Mouse (Mus musculus) CD4-positive, CD25-positive, alpha-beta regulatory T cell, adult 4 months (primary cell): ENCODE results near the gene 4930435E12Rik. TPM values are rescaled to one million over a fixed set of nuclear protein-coding genes. Genes with fewer than 3 reads are reported as not detected.
"Not testable (repeated sequence)": the region's sequence is repeated elsewhere in the genome, so short reads cannot be mapped to it uniquely, and the experiment has no call there.

Source experiments
- ATAC-seq: one replicate; pipeline ENCODE4 v1.8.0; 2017
- polyA plus RNA-seq, 2 experiments: library from polyadenylated mRNA; unstranded; fragments of 100-300 nt; shearing (Covaris generic); gene quantifications; one replicate each; pipeline ENCODE4 v1.2.1; 2017

Gene 4930435E12Rik
- not detected for polyA plus RNA-seq

DNA sequence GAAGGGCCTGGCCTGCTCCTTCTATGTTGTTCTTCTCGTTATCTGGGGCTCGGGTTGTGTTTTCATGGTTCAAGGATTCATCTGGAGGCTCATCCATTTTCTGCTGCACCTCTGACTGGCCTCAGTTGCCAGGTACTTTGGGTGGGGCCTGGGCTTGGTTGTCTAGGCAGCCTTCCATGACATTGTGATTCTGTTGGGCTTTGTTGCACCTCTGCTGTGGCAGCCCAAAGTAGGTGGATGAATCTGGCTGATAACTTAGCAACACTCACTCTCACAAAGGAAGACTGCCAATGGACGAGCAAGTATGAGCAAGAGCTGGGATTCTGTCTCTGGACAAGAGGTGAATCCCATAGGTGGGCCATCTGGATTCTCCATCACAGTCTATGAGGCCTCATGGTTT lies at the start of gene 4930435E12Rik:
Gene 4930435E12Rik, minus strand, starts transcription at position 101 of the 400 bp plus-strand sequence.
- ATAC-seq = no peak

DNA sequence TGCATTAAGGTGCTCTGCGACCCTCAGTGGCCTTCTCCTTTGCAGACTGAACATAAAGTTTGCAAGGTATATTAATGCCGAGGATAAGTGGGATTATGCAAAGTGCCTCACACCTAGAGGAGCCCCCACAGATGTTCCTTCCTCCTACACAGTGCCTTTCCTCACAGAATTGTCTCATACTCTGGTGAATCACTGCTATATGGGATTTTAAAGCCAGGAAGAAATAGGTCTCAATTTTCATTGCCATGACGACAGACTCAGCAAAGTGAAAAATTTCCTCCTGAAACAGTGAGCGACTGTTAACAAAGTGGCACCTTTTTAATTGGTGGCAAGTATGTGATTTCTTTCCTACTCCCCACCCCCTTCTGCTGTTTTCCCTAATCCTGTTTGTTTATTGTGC lies 45.9 kb upstream of the 4930435E12Rik start:
- no peak for ATAC-seq

DNA sequence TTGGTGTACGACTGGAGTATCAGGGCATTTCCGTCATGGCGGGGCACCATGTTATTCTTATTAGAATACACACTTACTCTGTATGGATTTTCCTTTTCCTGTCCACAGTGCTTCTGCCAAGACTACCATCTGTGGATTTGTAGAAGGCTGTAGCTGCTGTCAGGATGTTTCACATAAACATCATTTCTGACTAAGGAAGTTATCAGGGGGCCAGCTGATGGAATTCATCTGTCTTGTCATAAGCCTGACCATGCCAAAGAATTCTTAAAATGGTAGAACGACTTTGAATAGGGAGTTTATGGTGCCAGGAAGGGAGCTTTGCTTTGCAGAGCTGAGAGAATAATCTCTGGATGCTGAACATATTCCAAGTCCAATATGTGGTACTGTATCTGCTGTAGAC lies 44.7 kb upstream of the 4930435E12Rik start:
- ATAC-seq = no peak

DNA sequence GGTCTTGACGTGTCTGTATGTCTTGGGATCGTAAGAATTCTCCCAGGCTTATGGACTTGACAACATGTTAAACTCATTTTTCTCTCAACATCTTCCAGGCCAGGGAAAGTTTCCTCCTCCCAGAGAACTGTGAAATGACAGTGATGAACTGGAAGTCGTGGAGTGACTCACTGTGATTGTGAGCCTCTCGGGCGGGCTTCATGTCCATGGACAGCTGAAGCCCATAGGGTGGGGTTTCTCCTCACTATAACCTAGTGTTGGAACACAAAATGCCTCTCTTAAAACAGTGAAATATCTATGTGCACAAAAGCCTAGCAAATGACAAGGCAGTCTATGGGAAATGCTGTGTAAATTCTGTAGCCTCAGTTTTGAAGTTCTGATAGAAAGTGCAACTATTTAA lies 35.8 kb upstream of the 4930435E12Rik start:
- no peak for ATAC-seq

DNA sequence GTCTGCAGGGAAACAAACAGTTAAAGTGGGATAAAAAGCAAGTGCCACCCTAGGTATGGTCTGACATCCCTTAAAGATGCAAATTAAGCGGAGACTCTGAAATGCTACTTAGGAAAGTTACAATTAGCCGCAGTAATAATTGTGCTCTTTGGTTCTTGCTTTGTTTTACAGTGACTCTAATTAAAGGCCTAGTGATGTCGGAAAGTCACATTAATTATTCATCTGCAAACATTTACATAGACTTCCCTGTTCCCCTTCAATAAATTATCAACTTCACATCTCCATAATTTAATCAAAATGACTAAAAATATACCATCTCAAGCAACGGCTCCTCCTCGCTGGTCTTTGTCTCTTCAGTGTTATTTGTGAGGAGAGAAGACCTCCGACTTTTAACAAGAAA lies 32.0 kb upstream of the 4930435E12Rik start:
- no peak for ATAC-seq

DNA sequence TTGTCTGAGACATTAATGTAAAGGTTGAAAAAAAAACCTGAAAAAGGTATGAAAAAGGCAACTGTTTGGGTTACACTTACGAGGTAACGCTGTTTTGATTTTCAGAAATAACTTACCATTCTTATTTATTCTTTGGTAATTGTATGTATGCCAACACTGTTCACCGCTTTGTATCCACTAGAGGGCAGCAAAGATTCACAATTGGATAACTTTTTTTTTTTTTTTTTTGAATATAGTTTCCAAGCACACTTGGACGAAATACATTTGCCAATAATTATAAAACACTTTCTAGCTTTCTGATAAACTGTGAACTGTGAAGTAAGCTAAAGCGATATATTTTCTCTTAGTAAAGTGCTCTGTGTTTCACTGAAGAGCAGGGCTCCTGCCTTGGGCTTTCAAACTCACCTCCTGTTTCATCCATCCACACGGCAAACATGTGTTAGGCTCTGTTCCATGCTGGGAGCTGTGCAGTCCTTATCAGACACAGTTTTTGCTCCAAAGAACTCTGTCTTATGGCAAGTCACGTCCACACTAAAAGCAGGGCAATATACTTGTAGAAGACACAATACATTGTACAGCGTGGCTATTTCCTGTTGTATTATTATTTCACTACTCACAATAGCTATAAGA lies 29.7 kb upstream of the 4930435E12Rik start:
- no peak for ATAC-seq

DNA sequence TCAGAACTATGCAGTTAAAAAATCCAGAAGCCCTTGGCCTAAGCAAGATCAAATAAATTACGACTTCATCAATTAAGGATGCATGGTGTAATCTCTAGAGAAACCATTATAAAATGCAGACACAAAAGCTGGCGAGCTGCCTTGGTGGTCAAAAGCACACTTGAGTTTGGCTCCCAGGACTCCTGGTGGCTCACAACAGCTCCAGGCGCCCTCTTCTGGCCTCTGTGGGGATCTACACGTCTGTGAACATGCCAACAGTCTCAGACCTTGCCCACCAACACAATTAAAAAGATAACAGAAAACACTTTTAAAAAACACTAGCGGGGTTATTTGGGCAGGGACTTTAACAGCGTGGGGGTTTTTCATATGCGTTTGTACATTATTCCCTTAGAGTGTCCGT lies 16.0 kb downstream of the 4930435E12Rik start:
- ATAC-seq = peak; percentile 77

DNA sequence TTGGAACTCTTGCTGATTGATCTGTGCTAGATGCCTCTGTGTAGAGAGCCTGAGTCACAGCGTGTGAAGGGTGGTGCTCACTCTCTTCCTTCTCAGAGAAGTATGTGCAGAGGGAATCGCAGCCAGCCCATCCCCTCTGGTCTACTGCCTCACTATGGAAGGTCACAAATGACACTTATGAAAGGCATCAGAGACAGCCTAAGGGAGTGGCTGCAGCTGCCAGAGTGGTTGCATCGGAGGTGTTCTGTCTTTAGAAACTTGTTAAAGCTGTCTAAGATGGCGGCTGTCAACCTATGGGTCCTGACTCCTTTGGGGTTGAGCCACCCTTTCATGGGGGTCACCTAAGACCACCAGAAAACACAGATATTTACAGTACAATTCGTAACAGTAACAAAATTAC lies 18.4 kb downstream of the 4930435E12Rik start:
- no peak for ATAC-seq

DNA sequence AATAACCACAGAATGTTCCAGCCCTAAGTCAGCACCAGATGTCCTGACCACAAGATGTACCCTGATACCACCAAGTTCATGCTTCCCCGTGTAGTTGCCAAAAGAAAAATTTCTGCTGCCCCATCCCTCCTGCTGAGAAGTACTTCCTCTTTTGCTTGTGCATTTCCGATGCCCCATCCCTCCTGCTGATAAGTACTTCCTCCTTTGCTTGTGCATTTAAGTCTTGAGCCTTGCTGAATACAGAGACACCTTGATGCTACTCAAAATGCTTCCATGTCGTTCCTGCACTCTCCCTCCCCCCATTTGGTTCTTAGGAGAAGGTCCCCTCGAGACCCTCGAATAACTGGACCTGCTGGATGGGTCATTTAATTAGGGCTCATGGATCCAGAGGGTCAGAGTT lies 20.8 kb downstream of the 4930435E12Rik start:
- ATAC-seq = not testable (repeated sequence)

DNA sequence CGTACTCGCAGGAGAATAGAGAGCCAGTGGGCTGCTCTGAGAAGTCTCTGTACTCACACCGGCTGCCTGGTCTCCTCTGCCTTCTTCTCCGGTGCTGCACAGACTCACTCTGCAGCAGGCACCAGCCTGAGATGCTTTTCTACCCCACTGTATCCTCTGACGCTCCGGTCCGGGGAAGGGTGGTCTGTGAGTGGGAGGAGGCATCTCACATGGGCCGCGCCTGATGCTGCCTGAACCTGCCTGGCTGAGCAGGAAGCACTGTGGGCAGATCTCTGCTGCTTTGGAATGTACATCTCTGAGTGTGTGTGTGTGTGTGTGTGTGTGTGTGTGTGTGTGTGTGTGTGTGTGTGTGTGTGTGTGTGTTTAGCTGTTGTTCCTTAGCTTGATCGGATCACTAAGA lies 28.5 kb downstream of the 4930435E12Rik start, which contains the start of gene Upk1b:
Gene Upk1b, minus strand, starts transcription at position 238 of the 400 bp plus-strand sequence.
- ATAC-seq = peak; percentile 43

DNA sequence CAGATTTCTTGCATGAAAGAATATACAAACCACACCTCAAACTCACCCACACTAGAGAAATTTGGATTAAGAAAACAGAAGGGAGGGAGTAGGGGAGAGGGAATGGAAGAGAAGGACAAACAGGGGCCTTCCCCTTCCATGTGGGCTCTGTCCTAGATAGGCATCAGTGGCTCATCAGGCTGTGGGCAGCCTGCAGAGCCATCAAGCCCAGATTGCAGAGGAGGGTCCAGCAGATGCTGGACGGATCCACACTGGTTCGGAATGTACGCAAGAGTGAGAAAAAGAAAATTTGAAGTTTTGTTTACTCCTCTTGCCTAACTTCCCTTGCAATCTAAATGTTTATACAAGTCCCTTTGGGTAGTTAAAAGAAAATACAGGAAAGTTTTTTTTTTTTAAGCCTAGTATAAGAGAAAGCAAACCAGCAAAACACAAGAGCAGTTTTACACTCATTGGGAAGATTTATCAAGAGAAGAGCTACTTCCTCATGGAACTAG lies 29.5 kb downstream of the 4930435E12Rik start:
- ATAC-seq = no peak

DNA sequence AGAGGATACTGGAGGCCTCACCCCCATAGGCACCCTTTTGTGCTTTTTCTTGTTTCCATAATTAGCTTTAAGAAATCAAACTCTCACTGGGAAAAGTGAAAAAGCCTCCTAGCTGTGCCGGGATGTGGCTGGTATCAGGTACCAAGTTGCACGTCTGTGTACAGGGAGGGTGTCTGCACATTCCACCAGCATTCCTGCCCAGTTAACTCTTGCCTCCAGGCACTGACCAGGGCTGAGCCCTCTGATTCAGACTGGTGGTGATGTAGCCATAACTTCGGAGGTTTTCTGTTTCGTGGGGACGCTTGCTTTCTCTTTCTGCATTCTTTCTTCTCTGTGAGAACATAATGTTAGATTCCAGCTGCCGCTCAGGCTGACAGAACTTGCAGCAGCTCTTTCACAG lies 35.4 kb downstream of the 4930435E12Rik start:
- no peak for ATAC-seq

DNA sequence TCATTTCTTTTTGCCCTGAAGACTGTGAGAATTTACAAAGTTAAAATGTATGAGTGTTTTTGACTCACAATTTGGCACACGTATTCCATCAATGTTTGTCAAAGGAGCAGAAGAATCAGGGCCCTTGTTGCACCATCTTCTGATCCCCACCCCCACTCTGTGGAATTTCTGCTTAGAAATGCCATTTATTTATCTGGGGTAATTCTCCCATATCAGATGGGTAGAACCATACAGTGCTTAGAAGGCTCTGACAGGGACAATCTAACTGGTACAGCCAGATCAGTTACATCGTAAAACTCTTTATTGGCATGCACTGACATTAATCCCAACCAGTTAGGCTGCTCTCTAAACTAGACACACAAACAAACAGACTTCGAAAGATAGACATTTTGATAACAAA lies 38.6 kb downstream of the 4930435E12Rik start:
- no peak for ATAC-seq

DNA sequence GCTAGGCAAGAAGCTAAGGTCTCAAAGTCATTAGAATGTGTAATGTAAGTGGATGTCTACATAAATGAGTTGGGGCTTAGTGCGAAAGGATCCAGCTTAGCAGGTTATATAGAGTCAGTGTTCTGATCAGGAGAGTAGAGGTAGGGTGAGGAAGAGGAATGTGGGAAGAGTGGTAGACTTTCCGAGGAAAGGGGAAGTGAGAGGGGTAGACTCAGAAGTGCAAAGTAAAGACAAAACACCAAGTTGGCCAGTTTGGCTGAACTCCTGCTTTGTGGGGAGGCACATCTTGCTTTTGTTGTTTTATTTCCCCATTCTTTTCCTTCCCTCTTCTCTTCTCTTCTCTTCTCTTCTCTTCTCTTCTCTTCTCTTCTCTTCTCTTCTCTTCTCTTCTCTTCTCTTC lies 39.5 kb downstream of the 4930435E12Rik start:
- no peak for ATAC-seq

DNA sequence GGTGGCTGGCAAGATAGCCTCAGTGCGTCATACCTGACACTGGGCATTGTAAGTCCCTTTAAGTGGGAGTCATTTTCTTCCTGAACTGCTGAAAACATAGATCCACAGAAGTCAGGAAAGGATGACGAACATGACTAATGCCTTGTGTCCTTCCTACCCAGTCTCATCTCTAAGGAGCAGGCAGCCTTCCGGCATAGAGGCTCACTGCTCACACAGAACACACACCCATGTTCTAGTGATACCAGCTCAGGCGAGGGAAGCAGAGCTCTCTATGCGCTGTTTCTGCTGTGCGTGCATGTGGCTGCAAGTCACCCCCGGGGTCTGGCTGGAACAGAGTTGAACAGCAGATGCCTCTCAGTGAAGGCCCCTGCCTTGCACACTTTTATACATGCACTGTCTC lies 43.2 kb downstream of the 4930435E12Rik start:
- no peak for ATAC-seq

DNA sequence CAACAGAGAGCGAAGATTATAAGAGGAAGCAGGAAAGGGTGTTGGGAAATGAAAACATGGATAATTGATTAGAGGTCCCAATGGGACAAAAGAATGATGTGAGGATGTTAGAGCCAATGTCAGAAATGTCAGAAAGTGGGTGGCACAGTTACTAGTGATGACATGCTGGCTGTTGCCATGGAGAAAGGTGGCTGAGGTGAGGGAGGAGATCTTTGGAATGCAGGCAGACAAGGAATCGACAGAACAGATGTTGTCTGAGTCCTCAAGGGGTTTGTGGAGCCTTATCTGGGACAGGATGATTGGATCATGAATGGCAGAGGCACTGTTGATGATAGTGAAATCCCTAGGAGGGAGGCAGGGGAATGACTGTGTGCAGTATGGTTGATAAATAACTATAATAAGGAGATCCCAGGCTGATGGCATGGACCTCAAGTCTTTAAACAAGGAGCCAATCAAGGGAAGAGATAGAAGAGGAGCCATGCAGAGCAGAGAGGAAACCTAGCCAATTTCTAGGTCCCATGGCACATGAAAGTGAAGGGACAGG lies 46.0 kb downstream of the 4930435E12Rik start:
- ATAC-seq = no peak

DNA sequence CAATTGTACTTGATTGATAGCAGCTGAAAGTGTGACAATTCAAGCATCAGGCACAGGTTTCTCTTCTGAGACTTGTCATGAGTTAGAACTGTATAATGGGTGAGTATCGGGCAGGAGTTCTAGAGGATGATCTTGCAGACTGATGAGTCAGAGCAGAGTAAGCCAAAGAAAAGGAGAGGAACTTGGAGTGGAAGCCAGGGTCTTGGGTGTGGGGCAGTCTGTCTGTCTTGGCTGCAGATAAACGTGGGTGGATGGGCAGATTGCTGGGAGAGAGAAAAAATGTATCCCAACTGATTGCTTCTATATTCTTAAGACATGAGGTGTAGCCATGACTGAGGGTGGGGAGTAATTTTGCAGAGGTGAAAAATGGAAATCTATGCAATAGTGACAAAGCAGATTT lies 46.6 kb downstream of the 4930435E12Rik start:
- no peak for ATAC-seq

DNA sequence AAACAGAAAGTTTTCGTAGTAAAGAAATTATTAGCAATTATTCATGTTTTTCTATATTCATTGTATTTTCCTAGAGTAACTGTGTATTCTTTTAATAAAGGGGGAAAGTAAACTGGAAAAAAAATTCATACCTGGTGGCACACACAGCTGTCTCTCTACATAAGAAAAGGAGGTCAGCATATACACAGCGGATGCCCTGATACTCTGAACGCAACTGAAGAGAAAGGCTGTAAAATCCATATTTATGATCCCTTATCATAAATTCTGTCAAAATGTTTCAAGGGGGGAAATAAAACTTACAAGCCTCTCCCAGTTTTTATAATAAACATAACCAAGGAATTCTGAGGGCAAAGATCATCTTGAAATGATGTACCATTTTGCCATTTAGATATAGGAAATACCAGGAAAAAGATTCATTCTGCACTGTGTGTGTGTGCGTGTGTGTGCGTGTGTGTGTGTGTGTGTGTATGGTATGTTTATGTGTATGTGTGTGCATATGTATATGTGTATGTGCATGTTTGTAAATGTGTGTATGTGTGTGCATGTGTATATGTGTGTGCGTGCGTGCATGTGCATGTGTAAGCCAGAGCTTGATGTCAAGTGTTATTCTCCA lies 47.5 kb downstream of the 4930435E12Rik start:
- ATAC-seq = no peak

DNA sequence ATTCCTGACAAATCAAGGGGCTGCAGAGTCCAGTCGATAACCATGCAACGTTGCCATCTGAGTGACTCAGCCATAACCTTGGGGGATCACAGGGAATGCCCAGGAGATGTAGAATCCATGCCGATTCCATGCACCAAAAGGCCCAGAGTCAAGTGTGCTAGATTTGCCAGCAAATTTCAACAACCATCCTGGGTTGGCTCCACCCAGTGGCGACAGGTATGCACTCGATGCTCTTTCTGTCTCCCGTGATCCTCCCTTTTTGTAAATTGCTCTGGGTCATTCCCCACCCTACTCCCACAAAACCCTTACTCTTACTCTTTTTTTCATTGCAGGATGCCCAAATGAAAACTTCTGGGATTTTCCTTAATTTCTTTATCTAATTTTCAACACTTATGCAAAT lies 52.2 kb downstream of the 4930435E12Rik start:
- ATAC-seq = no peak

DNA sequence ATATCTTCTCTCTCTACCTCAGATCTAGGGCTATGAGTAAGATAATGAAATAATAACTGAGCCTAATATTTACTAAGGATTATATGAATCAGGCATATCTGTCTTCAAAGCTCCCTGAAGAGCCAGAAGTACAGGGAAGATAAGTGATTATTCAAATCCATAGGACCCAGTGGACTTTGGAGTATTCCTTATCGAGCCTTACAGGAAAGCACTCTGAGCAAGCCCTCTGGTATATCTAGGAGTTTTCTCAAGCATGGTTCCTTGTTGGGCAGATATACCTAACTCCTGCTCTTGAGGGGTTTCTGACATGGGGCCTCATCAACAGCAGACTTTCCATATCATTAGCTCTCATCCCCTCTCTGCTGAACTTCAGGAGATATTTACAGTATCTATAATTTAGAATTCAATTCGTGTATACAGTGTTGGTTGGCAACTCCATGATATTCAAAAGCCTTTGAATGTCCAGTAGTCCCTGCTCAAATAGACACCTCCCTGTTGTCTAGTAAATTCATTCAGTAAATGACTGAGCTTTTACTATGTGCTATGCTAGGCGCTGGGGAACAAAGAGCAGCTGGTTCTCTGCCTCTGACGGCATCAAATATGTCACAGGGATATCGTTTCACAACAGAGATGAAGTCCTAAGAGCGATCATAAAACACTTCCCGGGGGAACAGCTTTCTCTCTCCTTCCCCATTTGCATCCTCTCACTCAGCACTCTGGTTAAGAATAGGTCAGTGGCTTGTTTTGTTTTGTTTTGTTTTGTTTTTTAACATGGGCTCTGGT lies 53.4 kb downstream of the 4930435E12Rik start:
- no peak for ATAC-seq

DNA sequence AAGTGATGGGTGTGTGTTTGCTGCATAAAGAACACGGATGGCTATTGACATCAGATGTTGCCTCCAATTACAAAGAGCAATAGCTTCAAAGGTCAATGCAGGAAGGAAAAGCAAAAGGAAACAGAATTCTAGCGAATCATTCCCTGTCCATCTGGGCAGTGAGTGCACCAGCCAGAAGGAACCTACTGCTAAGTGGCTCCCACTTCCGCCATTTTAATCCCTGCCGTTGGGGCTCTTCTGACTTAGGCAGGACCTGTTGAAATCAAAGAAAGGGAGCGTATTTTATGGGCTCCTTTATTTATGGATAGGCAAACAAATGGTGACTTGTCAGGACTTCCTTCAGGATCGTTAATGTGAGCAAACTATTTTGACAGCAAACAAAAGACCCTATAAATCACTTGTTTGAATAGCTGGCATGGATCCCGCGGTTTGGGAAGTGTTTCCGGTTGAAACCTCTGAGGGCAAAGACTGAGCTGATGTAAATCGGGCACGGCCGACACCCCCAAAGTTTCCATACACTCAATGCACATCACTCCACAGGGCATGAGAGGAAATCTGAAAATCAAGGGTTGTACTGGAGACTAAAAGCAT lies 55.5 kb downstream of the 4930435E12Rik start:
- no peak for ATAC-seq

DNA sequence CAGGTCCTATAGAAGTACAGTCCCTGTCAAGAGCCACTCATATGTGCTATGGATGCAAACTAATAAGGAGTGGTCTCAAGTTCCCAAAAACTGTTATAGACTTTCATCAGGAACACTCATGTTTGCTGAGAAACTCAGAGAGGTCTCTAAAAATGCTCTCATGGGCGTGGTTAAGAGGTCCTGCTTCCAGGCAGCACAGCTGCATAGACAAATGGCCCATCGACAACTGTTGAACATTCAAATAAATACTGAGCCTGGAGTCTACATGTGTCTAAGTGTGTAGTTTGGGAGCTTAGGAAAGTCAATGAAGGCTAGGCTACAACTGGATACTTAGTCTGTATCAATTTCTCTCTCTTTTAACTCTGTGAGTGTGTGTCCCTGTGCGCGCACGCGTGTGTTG lies 57.4 kb downstream of the 4930435E12Rik start:
- ATAC-seq = no peak

DNA sequence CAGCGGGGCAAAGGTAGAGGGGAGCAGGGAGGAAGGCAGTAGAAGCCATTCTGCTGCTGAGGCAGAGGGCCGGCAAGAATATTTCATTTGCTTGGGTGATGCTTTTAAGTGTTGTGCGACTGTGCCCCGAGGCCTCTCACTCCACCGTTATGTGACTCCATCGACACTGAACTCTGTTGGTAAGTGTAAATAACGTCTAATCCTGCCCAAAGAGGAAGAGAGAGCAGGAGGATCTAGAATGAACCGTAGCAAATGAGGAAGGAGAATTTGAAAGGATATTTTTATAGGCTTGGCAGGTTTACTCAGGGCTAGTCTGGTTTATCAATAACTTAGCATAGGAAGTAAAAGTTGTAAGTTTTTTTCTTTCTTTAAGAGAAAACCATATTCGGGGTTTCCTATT lies 59.0 kb downstream of the 4930435E12Rik start:
- ATAC-seq = no peak
